Mouse (Mus musculus): ENCODE measurements around the gene Col9a1. TPM values are rescaled to one million over a fixed set of nuclear protein-coding genes. Genes with fewer than 3 reads are reported as not detected.

The Col9a1 gene
- polyA plus RNA-seq, 1 experiment from 2014 or later, result 0.70 TPM

GRCm38 (mm10) chr1:24175761-24176160, 1.6 kb upstream of the Col9a1 start:
- Histone ChIP-seq H3K9me3 (replicated peaks) (no peaks in the 10 kb centered on the region), H3K4me2 (no peak overlapping the region), H3K4me3 (no peak overlapping the region), H3K27ac (no peak overlapping the region), H3K4me1 (no peaks in the 10 kb centered on the region), H3K9ac (no peak overlapping the region), H3K27me3 (replicated peaks) (no peaks in the 10 kb centered on the region), H3K36me3 (no peaks in the 10 kb centered on the region)
- 70% methylated on average over 3 of the region's 3 CpGs for WGBS (ENCODE audit: insufficient replicate concordance)
- ATAC-seq, result no peak

- no peaks in the 10 kb centered on the region for H3K4me1 ChIP-seq
- ATAC-seq, result no peak
- no peaks in the 10 kb centered on the region for H3K9me3 ChIP-seq (replicated peaks)
- H3K9ac ChIP-seq, result no peak overlapping the region
- no peaks in the 10 kb centered on the region for H3K36me3 ChIP-seq
- no peak overlapping the region for H3K27ac ChIP-seq
- no peak overlapping the region for H3K4me2 ChIP-seq
- no peaks in the 10 kb centered on the region for H3K27me3 ChIP-seq (replicated peaks)
- H3K4me3 ChIP-seq, result no peak overlapping the region
- WGBS (ENCODE audit: insufficient replicate concordance), result 50% methylated on average over 2 of the region's 2 CpGs
Measured at GRCm38 (mm10) chr1:24179856-24180255, 2.4 kb downstream of the Col9a1 start.

GRCm38 (mm10) chr1:24184981-24185380, 7.6 kb downstream of the Col9a1 start:
- Histone ChIP-seq H3K4me3 (no peak overlapping the region), H3K9me3 (replicated peaks) (no peaks in the 10 kb centered on the region), H3K36me3 (no peaks in the 10 kb centered on the region), H3K9ac (no peak overlapping the region), H3K4me2 (no peak overlapping the region), H3K27me3 (replicated peaks) (no peaks in the 10 kb centered on the region), H3K4me1 (no peaks in the 10 kb centered on the region), H3K27ac (no peak overlapping the region)
- 69% methylated on average over 11 of the region's 11 CpGs for WGBS (ENCODE audit: insufficient replicate concordance)
- no peak for ATAC-seq

- 71% methylated on average over 11 of the region's 11 CpGs for WGBS (ENCODE audit: insufficient replicate concordance)
- no peaks in the 10 kb centered on the region for H3K9me3 ChIP-seq (replicated peaks)
- H3K9ac ChIP-seq, result no peak overlapping the region
- H3K36me3 ChIP-seq, result no peaks in the 10 kb centered on the region
- H3K27me3 ChIP-seq (replicated peaks), result no peaks in the 10 kb centered on the region
- no peak overlapping the region for H3K4me3 ChIP-seq
- ATAC-seq, result no peak
- H3K4me2 ChIP-seq, result no peak overlapping the region
- no peaks in the 10 kb centered on the region for H3K4me1 ChIP-seq
- H3K27ac ChIP-seq, result no peak overlapping the region
Measured at GRCm38 (mm10) chr1:24186964-24187363, 9.6 kb downstream of the Col9a1 start.

- Histone ChIP-seq H3K27ac (no peak overlapping the region), H3K9ac (no peak overlapping the region), H3K4me2 (no peak overlapping the region), H3K4me1 (no peaks in the 10 kb centered on the region), H3K4me3 (no peak overlapping the region), H3K36me3 (no peaks in the 10 kb centered on the region), H3K9me3 (replicated peaks) (no peaks in the 10 kb centered on the region), H3K27me3 (replicated peaks) (no peaks in the 10 kb centered on the region)
- 68% methylated on average over 4 of the region's 4 CpGs for WGBS (ENCODE audit: insufficient replicate concordance)
- ATAC-seq, result no peak
Measured at GRCm38 (mm10) chr1:24191668-24192067, 14.3 kb downstream of the Col9a1 start.

GRCm38 (mm10) chr1:24194111-24194510, 16.7 kb downstream of the Col9a1 start:
- no peaks in the 10 kb centered on the region for H3K27me3 ChIP-seq (replicated peaks)
- no peak overlapping the region for H3K27ac ChIP-seq
- H3K9ac ChIP-seq, result no peak overlapping the region
- H3K9me3 ChIP-seq (replicated peaks), result no peaks in the 10 kb centered on the region
- H3K4me3 ChIP-seq, result no peak overlapping the region
- no peak for ATAC-seq
- H3K36me3 ChIP-seq, result no peaks in the 10 kb centered on the region
- H3K4me1 ChIP-seq, result no peaks in the 10 kb centered on the region
- H3K4me2 ChIP-seq, result no peak overlapping the region
- whole genome bisulfite sequencing (ENCODE audit: insufficient replicate concordance), result 36% methylated on average over 4 of the region's 4 CpGs

GRCm38 (mm10) chr1:24195070-24195840, 17.8 kb downstream of the Col9a1 start:
- Histone ChIP-seq H3K27me3 (replicated peaks) (no peaks in the 10 kb centered on the region), H3K4me1 (no peaks in the 10 kb centered on the region), H3K9me3 (replicated peaks) (no peaks in the 10 kb centered on the region), H3K4me3 (no peak overlapping the region), H3K27ac (no peak overlapping the region), H3K36me3 (no peaks in the 10 kb centered on the region), H3K9ac (no peak overlapping the region), H3K4me2 (no peak overlapping the region)
- WGBS (ENCODE audit: insufficient replicate concordance), result 42% methylated on average over 12 of the region's 12 CpGs
- ATAC-seq, result no peak

- Histone ChIP-seq H3K27ac (no peak overlapping the region), H3K9ac (no peak overlapping the region), H3K4me1 (no peaks in the 10 kb centered on the region), H3K36me3 (no peaks in the 10 kb centered on the region), H3K4me2 (no peak overlapping the region), H3K4me3 (no peak overlapping the region), H3K9me3 (replicated peaks) (no peaks in the 10 kb centered on the region), H3K27me3 (replicated peaks) (no peaks in the 10 kb centered on the region)
- WGBS (ENCODE audit: insufficient replicate concordance), result 30% methylated on average over 3 of the region's 3 CpGs
- ATAC-seq, result no peak
Measured at GRCm38 (mm10) chr1:24195951-24196517, 18.6 kb downstream of the Col9a1 start.

GRCm38 (mm10) chr1:24211621-24212385, 34.4 kb downstream of the Col9a1 start:
- Histone ChIP-seq H3K4me1 (no peaks in the 10 kb centered on the region), H3K36me3 (no peaks in the 10 kb centered on the region), H3K27ac (no peak overlapping the region), H3K9me3 (replicated peaks) (no peaks in the 10 kb centered on the region), H3K27me3 (replicated peaks) (no peaks in the 10 kb centered on the region), H3K4me3 (no peak overlapping the region), H3K9ac (no peak overlapping the region), H3K4me2 (no peak overlapping the region)
- no peak for ATAC-seq
- 65% methylated on average over 9 of the region's 9 CpGs for WGBS (ENCODE audit: insufficient replicate concordance)

- H3K4me2 ChIP-seq, result no peak overlapping the region
- H3K9ac ChIP-seq, result no peak overlapping the region
- ATAC-seq, result no peak
- H3K4me3 ChIP-seq, result no peak overlapping the region
- H3K27ac ChIP-seq, result no peak overlapping the region
- H3K36me3 ChIP-seq, result no peaks in the 10 kb centered on the region
- 68% methylated on average over 6 of the region's 6 CpGs for WGBS (ENCODE audit: insufficient replicate concordance)
- H3K9me3 ChIP-seq (replicated peaks), result no peaks in the 10 kb centered on the region
- H3K4me1 ChIP-seq, result no peaks in the 10 kb centered on the region
- no peaks in the 10 kb centered on the region for H3K27me3 ChIP-seq (replicated peaks)
Measured at GRCm38 (mm10) chr1:24219041-24219440, 41.6 kb downstream of the Col9a1 start.

GRCm38 (mm10) chr1:24222231-24222630, 44.8 kb downstream of the Col9a1 start:
- WGBS (ENCODE audit: insufficient replicate concordance), result 73% methylated on average over 2 of the region's 2 CpGs
- H3K36me3 ChIP-seq, result no peaks in the 10 kb centered on the region
- H3K4me1 ChIP-seq, result no peaks in the 10 kb centered on the region
- H3K4me2 ChIP-seq, result no peak overlapping the region
- no peak overlapping the region for H3K9ac ChIP-seq
- H3K27me3 ChIP-seq (replicated peaks), result no peaks in the 10 kb centered on the region
- no peak for ATAC-seq
- no peak overlapping the region for H3K4me3 ChIP-seq
- no peak overlapping the region for H3K27ac ChIP-seq
- H3K9me3 ChIP-seq (replicated peaks), result no peaks in the 10 kb centered on the region

GRCm38 (mm10) chr1:24222981-24223612, 45.7 kb downstream of the Col9a1 start:
- Histone ChIP-seq H3K4me2 (no peak overlapping the region), H3K9ac (no peak overlapping the region), H3K36me3 (no peaks in the 10 kb centered on the region), H3K4me1 (no peaks in the 10 kb centered on the region), H3K9me3 (replicated peaks) (no peaks in the 10 kb centered on the region), H3K27ac (no peak overlapping the region), H3K27me3 (replicated peaks) (no peaks in the 10 kb centered on the region), H3K4me3 (no peak overlapping the region)
- no peak for ATAC-seq
- WGBS (ENCODE audit: insufficient replicate concordance), result 70% methylated on average over 8 of the region's 8 CpGs

Data from liver, embryonic 12.5 days (tissue).